21 mouse cellular contexts compared by ENCODE assay signal in genomic region chr12:40966308-40966707, GRCm38 (mm10). TPM values are rescaled to one million over a fixed set of nuclear protein-coding genes. Genes with fewer than 3 reads are reported as not detected.
"Had no signal": no experiment of that assay in that cellular context is flagged by ENCODE, and none has a peak within 500 bp of the region (broad histone marks: within the 10 kb centered on the region; RNA-seq: fewer than 3 reads in every experiment).

No protein-coding gene starts in this region.

- H3K9me3 ChIP-seq: limb, embryonic 12.5 days; limb, embryonic 15.5 days; midbrain, embryonic 13.5 days; neural tube, embryonic 13.5 days; stomach, embryonic 15.5 days had no signal

- H3K36me3 ChIP-seq: limb, embryonic 12.5 days; limb, embryonic 15.5 days; midbrain, embryonic 13.5 days; neural tube, embryonic 13.5 days; stomach, embryonic 15.5 days had no signal

- H3K27ac ChIP-seq: limb, embryonic 12.5 days; limb, embryonic 15.5 days; midbrain, embryonic 13.5 days; neural tube, embryonic 13.5 days; stomach, embryonic 15.5 days had no signal

- H3K4me1 ChIP-seq: limb, embryonic 15.5 days; midbrain, embryonic 13.5 days; neural tube, embryonic 13.5 days; stomach, embryonic 15.5 days had no signal

- H3K4me3 ChIP-seq: limb, embryonic 12.5 days; limb, embryonic 15.5 days; midbrain, embryonic 13.5 days; myocyte; neural tube, embryonic 13.5 days; stomach, embryonic 15.5 days had no signal

- H3K9ac ChIP-seq: limb, embryonic 12.5 days; limb, embryonic 15.5 days; midbrain, embryonic 13.5 days; neural tube, embryonic 13.5 days; stomach, embryonic 15.5 days had no signal

- ATAC-seq: intestine, postnatal 0 days; midbrain, embryonic 13.5 days; midbrain, embryonic 16.5 days had no signal

- H3K4me2 ChIP-seq: limb, embryonic 12.5 days; limb, embryonic 15.5 days; midbrain, embryonic 13.5 days; neural tube, embryonic 13.5 days; stomach, embryonic 15.5 days had no signal

- H3K27me3 ChIP-seq: limb, embryonic 12.5 days; limb, embryonic 15.5 days; midbrain, embryonic 13.5 days; neural tube, embryonic 13.5 days; stomach, embryonic 15.5 days had no signal

- DNase-seq: kidney, adult 2 months; kidney, postnatal 10 days; kidney, postnatal 36 days; layer of hippocampus, postnatal 36 days; left cerebral cortex, postnatal 4 days; lung, adult 2 months; lung, postnatal 14 days; lung, postnatal 4 days; retina, postnatal 1 day; right cerebral cortex, postnatal 25 days; spleen, adult 18-20 months; thymus, postnatal 25 days had no signal

RNA-seq across cellular contexts. Expression of gene Immp2l, which starts 57.6 kb away (rescaled TPM):
- total RNA-seq: monocyte, adult 5-6 weeks had no signal
